Mouse (Mus musculus) induced T-regulatory cell, adult 2 months (primary cell): ENCODE results near the gene Gm49721.
A peak's percentile ranks its signal among the peaks of the same experiment; 100 is the strongest.
"Not testable (repeated sequence)": the region's sequence is repeated elsewhere in the genome, so short reads cannot be mapped to it uniquely, and the experiment has no call there.

Experiments
- DNase-seq: peaks from one replicate; pipeline ENCODE4 v3.0.0-alpha.2; 2012; ENCODE audit warnings: low read depth

Gene Gm49721

DNA sequence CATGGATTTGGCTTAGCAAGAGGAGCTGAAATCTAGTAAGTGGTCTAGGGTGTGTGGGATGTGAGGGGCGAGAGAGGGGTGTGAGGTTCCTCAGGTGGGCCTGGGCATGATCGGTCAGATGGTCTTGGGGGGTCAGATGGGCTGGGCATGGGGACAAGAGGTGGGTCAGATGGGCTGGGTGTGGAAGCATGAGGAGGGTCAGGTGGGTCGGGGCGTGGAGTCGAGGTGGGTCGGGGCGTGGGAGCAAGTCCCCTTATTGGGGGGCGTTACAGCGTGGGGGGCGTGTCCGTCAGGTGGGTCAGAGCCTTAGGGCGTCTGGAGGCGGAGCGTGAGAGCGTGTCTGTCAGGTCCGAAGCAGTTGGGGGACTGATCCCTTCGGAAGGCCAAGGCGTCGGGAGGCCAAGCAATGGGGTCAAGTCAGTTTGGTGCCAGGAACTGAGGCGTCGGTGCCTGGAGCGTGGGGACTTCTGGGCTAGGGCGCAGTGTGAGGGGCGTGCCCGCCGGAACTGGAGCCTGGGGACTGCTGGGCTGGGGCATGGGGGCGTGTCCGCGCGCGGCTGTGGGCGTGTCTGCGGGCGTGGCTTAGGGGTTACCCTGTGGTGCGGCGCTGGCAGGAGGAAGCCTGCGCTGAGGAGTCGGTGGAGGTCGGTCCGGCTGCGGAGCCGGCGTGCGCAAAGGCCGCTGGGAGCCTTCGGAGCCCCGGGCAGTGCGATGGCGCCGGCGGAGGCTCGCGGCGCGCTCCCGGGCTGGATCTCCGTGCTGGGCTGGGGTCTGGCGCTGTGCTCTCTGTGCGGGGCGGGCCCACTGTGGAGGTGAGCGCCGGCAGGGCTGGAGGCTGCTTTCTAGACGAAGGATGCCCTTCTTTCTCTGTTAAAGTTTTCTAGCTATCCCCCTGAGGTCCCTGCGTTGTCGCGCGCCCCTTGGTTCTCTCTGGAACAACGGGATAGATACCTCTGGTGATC lies at the start of gene Gm49721:
Gm49721 (plus strand) TSS at position 618 of the 962 bp plus-strand sequence.
- DNase-seq, result peak; percentile 56

- DNase-seq, result not testable (repeated sequence)
Measured at GRCm38 (mm10) chr17:6931625-6932024, 47.1 kb upstream of the Gm49721 start.

DNA sequence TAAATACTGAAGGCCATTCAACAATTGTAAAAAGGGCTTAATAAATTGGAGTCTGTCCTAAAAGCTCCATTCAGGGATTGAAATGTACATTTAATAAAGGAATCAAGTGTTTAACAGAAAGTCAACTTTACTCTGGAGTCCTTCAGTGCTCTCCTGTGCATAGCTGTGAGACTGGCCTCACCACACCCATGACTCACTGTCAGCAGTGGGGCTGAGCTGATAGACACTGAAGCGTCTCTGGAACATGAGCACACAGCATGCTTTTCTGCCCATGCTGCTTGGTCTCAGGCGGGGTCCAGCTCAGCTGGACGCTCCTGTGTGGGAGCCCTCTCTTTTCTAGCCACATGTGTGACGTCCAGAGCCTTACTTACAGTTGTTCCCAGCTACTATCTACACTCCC lies 36.1 kb upstream of the Gm49721 start:
- not testable (repeated sequence) for DNase-seq

DNA sequence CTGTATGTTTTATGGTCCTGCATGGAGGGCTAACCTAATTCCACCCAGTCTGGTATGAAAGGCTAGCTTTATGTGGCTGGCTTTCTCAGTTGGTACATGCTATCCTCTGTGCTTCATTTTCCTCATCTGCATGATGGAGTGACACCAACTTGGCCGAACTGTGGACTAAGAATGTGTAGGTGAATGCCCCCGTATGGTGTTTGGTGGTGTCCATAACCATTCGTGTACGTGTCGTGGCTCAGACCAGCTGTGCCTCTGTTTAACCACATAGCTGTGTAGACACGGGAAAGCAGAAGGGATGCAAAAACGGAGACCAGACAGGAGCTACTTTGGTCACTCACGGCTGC lies 31.1 kb upstream of the Gm49721 start:
- not testable (repeated sequence) for DNase-seq

DNA sequence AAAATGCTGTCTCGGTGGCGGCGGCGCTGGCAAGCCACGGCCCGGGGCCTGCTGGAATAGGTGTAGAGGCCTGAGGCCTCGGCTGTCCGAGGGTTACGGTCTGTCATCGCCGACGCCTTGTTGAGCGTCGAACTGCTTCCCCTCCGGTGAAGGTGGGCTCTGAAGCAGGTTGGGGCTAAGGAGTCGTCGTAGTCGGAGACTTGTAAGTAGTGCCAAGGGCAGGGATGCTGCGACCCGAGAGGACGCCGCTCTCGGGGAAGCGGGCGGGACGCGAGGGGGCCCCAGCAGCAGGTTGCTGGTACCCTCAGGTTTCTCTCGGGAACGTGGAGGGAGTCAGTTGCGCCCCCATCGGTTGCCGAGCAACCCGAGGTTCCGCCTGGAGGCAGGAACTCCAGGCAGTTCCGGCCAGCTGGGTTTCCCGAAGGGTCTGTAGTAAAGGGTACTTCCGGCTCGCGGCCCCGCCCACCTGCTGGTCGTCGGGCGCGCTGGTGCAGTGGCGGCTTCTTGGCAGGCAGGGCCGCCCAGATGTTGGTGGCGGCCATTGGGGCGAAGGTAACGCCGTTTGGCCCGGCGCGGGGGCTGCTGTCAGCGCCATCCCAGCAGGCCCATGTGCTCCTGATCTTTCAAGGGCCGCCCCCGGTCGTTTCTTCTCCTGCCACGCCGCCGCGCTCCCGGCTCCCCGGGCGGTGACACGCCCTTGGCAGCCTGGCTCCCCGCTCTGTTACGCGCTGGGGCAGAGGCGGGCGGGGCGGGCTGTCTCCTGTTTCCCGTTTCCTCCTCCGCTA lies 30.5 kb upstream of the Gm49721 start, which contains the start of gene Rsph3b:
Rsph3b (minus strand) TSS at position 699 of the 785 bp plus-strand sequence.
- peak; percentile 78 for DNase-seq

DNA sequence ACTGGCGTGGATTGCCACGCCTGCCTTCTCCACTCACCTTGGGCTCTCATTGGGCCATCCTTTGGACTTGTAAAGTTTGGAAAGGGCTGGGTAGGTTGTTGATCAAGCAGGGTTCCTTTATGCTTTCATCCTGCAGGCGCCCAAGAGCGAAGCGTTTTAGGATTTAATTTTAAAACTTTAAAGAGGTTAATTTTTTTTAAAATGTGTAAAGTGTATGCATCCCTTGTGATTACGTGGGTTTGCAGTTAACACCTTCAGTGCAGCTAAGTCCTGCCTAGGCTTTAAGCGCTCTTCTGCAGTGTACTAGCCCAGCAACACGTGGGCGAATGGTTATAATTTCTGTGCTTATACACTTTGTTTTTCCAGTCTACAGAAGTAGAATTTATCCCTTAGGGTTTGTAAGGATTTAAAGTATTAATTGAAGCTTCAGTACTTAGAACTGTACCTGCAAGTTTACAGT lies 29.9 kb upstream of the Gm49721 start:
- DNase-seq, result not testable (repeated sequence)

GRCm38 (mm10) chr17:6958881-6959280 lies 19.8 kb upstream of the Gm49721 start:
- not testable (repeated sequence) for DNase-seq

- not testable (repeated sequence) for DNase-seq
Measured at GRCm38 (mm10) chr17:6959543-6960259, 19.0 kb upstream of the Gm49721 start.

DNA sequence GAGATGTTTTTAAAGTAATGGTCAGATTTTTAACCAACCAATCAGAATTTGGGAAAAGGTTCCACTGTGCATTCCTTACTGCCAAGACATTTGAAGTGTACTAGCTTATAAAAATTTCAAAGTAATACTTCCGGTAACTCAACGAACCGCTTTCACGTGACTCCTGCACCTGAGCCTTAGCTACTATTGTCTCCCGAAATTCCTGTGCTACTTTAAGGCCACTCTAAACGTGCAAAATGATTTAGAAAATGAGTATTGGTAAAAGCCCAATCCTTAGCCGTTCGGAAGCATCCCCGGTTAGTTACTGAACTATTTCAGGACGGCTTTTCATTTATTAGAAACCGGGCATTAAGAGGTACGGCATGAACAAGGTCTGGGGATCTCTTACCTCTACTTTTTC lies 18.4 kb upstream of the Gm49721 start:
- peak; percentile 39 for DNase-seq

DNA sequence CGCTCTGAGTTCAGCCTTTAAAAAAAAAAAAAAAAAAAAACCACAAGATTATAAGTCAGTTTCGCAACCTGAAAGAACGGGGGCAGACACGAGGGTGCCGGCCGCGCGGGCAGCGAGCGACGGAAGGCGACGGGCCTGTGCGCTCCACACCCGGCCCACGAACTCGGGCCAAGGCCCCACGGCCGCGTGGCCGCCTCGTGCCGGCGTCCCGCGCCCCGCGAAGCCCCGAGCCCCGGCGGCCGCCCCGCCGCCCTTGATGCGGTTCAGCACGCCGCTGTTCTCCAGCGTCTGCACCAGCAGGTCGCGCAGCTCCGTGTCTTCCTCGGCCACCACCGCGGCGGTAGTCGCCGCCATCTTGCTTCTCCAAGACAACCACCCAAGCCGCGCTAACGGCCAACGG lies 17.9 kb upstream of the Gm49721 start, which contains the start of gene Tagap1:
Tagap1 (minus strand) TSS at position 381 of the 400 bp plus-strand sequence.
- peak; percentile 53 for DNase-seq

- peak; percentile 69 for DNase-seq
Measured at GRCm38 (mm10) chr17:6961181-6962000, 17.3 kb upstream of the Gm49721 start.

DNA sequence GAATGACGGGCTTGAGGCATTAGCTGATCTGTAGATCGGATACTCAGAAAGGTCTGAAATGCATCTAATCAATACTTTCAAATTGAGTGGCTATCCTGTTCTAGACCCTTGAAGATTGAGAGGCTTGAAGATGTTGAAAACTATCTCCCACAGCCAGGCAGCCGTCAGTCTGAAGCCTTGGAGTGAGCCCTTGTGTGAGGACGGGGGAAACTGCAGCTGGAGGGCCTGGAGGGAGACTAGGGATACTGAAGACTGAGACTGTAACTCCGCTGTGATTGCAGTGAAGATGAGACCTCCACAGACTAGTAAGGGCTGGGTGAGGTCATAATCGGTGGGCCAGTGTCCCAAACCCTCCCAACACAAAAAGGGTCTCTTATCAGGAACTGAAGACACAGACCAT lies 16.4 kb upstream of the Gm49721 start:
- DNase-seq, result not testable (repeated sequence)

GRCm38 (mm10) chr17:6962936-6963335 lies 15.8 kb upstream of the Gm49721 start:
- not testable (repeated sequence) for DNase-seq

DNA sequence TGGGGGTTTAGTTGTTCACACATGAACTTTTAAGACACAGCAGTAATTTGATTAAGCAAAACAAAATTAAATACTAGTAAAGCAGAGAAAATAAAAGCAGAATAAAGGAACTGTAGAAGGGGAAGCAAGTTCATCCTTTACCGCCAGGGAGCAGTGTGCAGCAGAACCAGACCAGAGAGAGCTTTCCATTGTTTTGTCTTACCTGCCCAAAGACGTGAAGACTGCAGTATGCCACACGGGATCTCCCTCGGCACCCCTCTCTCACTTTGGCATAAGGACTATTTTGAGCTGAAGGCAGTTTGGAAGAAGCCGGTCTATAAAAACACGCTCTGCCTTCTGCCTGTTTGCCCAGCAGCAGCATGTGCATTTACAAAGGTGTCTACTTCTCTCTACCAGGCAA lies 13.3 kb upstream of the Gm49721 start:
- DNase-seq, result peak; percentile 65

- DNase-seq, result not testable (repeated sequence)
Measured at GRCm38 (mm10) chr17:6967673-6968072, 11.0 kb upstream of the Gm49721 start.

DNA sequence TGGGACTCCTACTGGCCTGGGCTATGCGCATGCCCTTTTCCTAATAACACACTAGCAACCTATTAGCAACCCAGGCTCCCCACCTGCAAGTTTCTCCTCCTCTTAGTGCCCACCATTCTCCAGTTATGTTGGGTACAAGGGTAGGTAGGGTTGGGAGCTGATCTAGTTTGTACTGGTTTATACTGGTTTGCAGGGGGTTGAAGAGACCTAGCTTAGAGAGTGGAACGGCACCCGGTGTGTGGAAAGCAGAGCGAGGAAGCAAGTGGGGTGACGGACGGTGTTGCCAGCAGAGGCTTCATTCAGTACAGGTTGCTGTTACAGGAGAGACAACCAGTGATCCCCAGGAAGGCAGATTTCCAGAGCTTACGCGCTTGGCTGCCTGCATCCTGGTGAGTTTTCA lies 8.4 kb upstream of the Gm49721 start, which contains the start of gene Rnaset2b:
Rnaset2b (plus strand) TSS at position 301 of the 400 bp plus-strand sequence.
- DNase-seq, result not testable (repeated sequence)

GRCm38 (mm10) chr17:6971238-6971637 lies 7.5 kb upstream of the Gm49721 start:
- not testable (repeated sequence) for DNase-seq

- DNase-seq, result not testable (repeated sequence)
Measured at GRCm38 (mm10) chr17:6972836-6973396, 5.8 kb upstream of the Gm49721 start.

DNA sequence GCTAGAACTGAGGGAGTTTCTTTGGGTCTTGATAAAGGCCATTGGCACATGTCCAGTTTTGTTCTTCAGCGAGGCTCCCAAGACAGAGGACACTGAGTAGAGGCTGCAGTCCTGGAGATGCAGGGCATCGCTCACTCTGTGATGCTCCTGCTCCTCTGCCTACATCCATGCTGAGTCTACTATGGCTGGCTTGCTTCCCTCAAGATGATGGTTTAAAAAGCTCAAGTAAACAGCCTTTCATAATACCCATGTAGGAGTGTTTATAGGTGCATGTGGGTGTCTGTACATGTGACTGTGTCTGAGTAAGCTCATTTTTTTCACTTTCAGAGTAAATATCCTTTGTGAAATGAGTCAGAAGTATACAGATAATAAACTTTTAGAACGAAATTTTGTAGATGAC lies 3.7 kb upstream of the Gm49721 start:
- not testable (repeated sequence) for DNase-seq

- peak; percentile 47 for DNase-seq
Measured at GRCm38 (mm10) chr17:6979380-6979779, 676 bp downstream of the Gm49721 start.
